Mouse (Mus musculus) lung, postnatal 0 days (tissue): Measurements from ENCODE around the gene Ccdc153.

Experiments
- CTCF ChIP-seq: IDR thresholded peaks from 2 replicates; pipeline ENCODE4 v1.5.1; 2016; ENCODE audit warnings: antibody characterized with exemption, mild to moderate bottlenecking
- EP300 ChIP-seq: IDR thresholded peaks from 2 replicates; pipeline ENCODE4 v1.6.1; 2016; ENCODE audit warnings: antibody characterized with exemption, mild to moderate bottlenecking, control low read depth

GRCm38 (mm10) chr9:44292490-44292889 lies 52.0 kb downstream of the Ccdc153 start:
- TF ChIP-seq CTCF (peak; percentile 80), EP300 (no peak)
